Mouse (Mus musculus) induced T-regulatory cell, adult 2 months (primary cell): ENCODE measurements around the gene Yif1a.
A peak's percentile ranks its signal among the peaks of the same experiment; 100 is the strongest.
"Not testable (repeated sequence)": the region's sequence is repeated elsewhere in the genome, so short reads cannot be mapped to it uniquely, and the experiment has no call there.

Source experiments
- DNase-seq: peaks from one replicate; pipeline ENCODE4 v3.0.0-alpha.2; 2012; ENCODE audit warnings: low read depth

Yif1a gene

GRCm38 (mm10) chr19:5085145-5085863 lies 3.0 kb upstream of the Yif1a start, which contains the start of gene Tmem151a:
Gene Tmem151a, minus strand, starts transcription at chr19:5085531.
- DNase-seq, result peak; percentile 47

DNA sequence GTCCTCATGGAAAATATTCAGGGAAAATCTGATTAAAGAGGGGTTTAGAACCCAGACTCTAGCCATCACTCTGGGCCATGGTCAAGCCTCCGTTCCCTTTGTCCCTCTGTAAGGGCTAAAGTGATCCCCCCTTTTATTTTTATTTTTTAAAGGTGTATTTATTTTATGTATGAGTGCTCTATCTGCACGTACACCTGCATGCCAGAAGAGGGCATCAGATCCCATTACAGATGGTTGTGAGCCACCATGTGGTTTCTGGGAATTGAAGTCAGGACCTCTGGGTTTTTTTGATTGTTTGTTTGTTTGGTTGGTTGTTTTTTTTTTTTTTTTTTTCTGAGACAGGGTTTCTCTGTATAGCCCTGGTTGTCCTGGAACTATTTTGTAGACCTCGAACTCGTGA lies 1.8 kb upstream of the Yif1a start:
- DNase-seq, result not testable (repeated sequence)

DNA sequence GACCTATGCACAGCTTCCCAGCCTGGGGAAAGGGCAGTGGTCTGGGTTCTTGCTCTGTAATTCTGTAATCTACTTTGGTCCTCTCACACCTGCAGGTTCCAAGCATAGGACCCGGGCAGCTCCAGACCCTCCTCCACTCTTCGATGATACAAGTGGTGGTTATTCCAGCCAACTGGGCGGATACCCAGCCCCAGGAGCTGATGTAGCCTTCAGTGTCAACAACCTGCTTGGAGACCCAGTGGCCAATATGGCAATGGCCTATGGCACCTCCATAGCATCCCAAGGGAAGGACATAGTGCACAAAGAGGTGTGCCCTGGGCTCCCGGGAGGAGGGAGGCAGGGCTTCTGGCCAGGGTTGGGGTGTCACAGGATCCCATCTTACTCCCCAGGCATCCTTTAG lies 986 bp downstream of the Yif1a start:
- no peak for DNase-seq

- DNase-seq, result no peak
These were observed 3.7 kb downstream of the Yif1a start for GRCm38 (mm10) chr19:5092083-5092482.

DNA sequence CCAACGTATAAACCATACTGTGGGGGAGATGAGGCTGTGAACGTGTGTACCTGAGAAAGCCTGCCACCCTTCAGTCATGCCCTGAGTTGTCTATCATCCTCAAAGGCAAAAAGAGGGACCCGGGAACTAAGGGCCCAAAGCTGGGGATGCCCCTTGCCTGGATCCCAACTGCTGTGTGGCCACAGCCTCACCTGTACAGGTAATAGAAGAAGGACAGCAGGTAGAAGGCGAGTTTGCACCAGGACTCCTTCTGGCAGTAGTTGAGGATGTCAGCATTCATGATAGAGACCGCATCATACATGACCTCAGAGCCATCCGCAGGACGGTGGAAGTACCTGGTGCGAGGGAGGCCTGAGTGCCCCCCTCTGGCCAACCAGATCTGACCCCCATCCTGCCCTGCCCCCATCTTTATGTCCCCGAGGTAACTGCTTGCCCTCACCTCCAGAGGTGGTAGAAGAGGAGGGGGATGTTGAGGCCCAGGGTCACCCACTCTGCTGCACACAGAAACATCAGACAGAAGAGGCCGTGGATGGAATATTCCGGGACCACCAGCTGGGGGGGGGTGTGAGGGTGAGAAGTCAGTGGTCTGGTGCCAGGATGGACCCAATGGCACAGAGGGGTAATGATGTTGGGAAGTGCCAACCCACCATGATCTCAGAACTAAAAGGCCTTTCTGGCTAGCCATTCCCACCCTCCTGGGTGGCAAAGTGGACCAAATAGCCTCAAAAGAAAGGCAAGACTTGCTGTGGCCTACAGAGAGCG lies 5.3 kb downstream of the Yif1a start:
- DNase-seq, result no peak

DNA sequence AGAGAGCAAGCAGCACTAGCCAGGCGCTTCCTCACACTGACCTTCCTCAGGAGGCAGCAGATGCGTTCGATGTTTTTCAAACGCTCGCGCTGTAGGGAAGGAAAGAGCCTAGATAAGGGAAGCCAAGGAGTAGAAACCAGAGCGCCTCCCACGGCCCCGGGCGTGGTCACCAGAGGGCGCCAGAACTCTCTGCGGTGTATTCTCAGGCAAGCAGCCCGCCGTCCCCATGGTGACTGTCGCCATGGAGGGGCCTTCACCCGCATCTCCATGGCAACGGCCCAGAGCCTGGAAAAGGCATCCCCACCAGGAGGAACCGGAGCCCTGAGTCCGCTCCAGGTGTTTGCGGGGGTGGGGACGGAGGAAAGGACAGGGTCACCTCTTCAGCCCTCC lies 5.9 kb downstream of the Yif1a start:
- DNase-seq, result peak; percentile 91

DNA sequence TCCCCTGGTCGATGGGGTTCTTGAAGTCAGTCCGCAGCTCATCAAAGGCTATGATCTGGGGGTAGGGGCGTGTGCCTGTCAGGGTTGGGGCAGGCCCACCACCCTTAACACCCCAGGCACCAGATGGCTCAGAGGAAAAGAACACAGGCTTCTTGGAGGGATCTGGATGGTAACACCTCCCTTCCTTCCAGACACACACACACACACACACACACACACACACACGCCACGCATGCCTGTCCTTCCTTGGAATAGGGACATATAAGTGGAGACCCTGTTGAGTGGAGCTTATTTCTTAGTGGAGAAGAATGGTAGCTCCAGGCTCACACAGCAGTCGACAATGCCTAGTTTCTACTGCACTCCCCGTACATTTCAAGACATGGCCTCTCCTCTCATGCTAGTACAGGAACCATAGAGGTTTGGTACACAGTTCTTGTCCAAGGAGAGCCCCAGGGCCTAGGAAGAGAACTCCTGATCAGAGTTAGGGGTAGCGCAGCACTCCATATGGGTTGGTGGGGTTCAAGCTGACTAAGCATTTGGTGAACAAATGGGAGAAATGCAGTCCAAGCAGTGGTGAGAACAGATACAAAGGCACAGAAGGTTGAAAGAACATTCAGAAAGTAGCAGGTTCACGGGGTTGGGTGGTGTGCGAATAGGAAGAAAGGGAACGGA lies 6.5 kb downstream of the Yif1a start:
- DNase-seq, result peak; percentile 29

- peak; percentile 64 for DNase-seq
These were observed 7.6 kb downstream of the Yif1a start for GRCm38 (mm10) chr19:5095887-5096474.

DNA sequence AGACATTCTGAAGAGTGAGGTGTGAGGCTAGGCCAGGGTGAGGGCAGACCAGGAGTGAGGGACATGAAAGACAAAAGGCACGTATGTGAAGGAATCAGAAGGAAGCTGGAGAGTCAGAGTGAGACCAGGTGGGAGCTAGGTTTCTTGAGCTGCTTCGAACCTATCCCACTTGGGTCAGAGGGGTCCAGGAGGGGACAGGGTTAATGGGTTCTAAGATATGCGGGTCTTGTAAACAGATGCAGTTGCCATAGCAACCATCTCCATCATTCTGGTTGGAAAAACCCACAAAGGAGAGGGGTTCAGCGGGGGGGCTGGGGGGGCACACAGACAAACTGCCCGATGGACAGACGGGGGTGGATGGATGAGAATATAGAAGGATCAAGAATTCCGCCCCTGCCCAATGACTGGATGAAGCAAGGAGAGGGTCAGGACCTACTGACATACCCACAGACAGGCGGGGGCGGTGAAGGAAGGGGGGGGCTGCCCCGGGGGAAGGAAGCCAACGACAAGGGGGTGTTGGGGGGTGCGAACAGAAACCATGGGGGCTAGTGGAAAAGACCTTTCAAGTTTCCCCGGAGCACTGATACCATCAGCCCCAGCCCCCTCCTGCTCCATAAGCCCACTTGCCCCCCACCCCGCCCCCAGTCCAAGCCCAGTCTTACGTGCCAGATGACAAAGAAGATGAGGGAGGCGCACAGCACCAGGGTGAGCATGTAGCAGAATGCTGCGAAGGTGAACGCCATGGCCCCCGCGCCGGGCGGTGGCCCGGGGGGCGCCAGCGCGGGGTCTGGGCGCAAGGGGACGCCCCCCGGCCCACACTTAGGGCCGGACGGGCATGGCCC lies 9.4 kb downstream of the Yif1a start:
- DNase-seq, result peak; percentile 40

- DNase-seq, result peak; percentile 73
These were observed 10.2 kb downstream of the Yif1a start, which contains the start of gene Cnih2 for GRCm38 (mm10) chr19:5098363-5099143. Gene Cnih2, minus strand, starts transcription at chr19:5098521.

DNA sequence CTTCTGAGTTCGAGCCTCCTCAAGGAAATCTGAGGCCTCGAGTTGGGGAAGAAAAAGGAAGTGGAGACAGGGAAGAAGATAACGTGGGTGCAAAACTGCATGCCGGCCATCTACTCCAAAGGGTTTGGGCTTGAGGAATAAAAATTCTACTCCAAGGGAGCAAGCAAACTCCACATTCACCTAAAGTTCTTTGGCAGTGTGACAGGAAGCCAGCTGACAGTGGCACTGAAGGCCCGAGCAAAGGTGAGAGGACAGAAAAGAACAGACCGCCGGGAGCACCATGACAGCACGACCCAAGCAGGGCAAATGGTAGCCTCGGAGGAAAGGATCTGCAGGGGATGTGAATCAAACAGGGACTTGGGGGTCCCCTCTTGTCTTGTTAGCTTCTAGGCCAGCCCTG lies 17.7 kb downstream of the Yif1a start:
- no peak for DNase-seq

DNA sequence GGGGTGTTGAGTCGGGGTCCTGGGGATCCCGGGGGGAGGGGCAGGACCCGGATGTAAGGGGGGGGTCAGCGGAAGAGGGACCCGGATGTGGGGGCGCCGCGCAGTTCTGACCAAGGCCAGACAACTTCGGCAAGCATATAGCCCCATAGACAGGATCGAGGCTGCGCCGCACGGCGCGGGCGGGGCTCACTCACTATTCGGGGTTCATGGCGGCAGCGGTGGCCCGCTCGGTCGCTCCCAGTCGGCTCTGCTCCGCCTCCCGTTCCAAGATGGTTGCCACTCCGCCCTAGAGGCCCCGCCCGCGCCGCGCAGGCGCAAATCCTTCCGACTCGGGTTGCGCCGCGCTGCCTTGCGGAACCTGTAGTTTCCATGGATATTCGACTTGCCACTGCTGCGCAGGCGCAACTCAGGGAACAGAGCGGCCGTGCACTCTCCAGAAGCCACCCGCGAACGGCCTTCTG lies 18.4 kb downstream of the Yif1a start, which contains the start of gene Rab1b:
Gene Rab1b, minus strand, starts transcription at position 342 of the 461 bp plus-strand sequence.
- DNase-seq, result peak; percentile 99

DNA sequence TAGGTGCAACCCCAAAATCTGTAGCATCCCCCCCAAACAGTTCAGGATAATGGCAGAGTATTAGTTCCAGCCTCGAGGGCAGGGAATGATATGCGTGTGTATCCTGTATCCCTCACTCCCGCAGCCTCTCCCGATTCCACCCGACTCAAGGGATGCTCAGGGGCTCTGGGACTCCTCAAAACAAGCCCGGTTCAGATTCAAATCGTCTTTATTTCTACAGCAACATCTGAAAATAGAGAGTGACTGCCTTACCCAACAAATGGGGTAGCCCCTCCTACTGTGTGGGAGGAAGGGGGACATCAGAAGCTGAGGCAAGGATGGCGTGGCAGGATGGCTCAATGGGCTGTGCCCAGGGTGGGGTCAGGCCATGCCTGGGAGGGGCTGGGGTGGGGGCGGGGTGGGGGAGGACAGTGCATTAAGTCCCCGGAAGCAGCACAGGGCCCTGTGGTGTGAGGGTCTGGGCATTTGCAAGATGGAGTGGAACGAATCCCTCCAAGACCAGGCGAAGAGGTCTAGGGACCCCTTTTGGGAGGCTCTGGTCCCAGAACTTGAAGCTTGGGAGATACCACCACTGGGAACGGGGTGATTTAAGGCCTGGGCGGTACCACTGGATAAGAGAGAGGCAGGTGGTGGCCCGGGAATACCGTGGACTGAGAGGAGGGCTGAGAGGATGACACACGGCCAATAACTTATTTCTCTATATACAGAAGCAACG lies 19.4 kb downstream of the Yif1a start:
- no peak for DNase-seq

DNA sequence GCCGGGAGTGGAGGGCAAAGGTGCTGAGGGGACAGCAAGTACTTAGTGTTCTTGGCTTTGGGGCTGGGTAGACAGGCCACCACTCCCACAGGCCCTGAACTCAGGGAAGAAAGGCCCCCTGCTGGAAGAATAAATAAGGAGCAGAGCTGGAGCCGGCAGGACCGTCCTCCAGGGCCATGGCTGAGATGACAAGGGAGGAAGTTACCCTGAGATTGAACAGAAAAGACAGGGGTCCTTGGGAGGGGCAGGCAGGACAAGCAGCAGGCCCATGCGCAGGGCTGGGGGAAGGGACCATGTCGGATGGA lies 19.9 kb downstream of the Yif1a start:
- DNase-seq, result peak; percentile 37

- no peak for DNase-seq
These were observed 20.4 kb downstream of the Yif1a start for GRCm38 (mm10) chr19:5108702-5109101.

DNA sequence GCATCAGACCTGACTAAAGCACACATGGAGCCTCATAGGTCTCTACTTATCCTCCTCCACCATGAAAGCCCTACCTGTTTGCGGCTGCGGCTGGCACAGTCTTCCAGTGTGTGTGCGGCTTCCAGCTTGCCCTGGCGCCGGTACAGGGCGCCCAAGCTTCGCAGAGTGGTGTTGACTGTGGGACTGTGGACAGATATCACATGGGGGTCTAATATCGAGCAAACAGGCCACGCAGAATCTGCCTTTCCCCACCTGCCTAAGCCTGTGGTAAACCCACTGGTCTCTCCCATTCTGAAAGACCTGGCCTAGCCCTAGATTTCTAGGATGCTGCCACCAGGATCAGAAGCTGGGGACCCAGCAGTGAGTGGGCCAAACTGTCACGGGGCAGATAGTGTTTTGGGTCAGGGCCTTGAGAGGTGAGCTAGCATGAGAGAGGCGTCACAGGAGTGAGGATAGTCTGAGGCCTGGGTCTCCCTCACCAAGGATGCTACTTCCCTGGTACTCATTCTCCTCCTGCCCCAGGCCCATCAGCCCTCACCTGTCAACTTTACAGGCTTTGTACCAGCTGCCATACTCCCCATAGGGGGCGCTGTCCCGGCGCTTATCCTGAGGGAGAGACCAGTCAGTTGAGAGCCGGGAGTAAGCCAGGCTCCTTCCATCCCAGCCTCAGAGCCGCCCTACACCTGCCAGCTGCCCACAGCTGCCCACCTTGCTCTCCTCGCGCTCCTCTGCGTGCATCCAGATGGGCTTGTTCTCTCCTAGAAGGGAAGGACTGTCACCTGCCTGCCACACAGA lies 21.5 kb downstream of the Yif1a start:
- DNase-seq, result peak; percentile 60

GRCm38 (mm10) chr19:5113783-5114182 lies 25.4 kb downstream of the Yif1a start:
- DNase-seq, result no peak

- DNase-seq, result peak; percentile 84
These were observed 29.4 kb downstream of the Yif1a start for GRCm38 (mm10) chr19:5117494-5118383.
